Mouse (Mus musculus) CH12.LX (cell line): ENCODE data around the gene Camta1.

ENCODE experiments used
- CTCF ChIP-seq, 2 experiments: IDR thresholded peaks in 1 of 2; conservative IDR thresholded peaks in 1 of 2; 2 replicates each; pipeline ENCODE4 v1.5.1; 2011 to 2012; ENCODE audit warnings: low read depth in 2 of 2, low read length in 2 of 2, improper control_type of control experiment in 1 of 2, inconsistent platforms in 1 of 2, mild to moderate bottlenecking in 1 of 2, moderate library complexity in 1 of 2
- NRF1 ChIP-seq: IDR thresholded peaks from 2 replicates; pipeline ENCODE4 v1.6.1; 2014; ENCODE audit warnings: low read depth, mild to moderate bottlenecking, inconsistent platforms, low read length, improper control_type of control experiment, moderate library complexity
- POLR2A ChIP-seq: IDR thresholded peaks from 2 replicates; pipeline ENCODE4 v1.6.1; 2011; ENCODE audit warnings: low read depth, mild to moderate bottlenecking, improper control_type of control experiment, low read length

GRCm38 (mm10) chr4:151729116-151729515 lies 132.6 kb downstream of the Camta1 start:
- TF ChIP-seq POLR2A (no peak), CTCF (conservative IDR thresholded peaks at IDR 0.05 in 1 of 2, IDR thresholded peaks at IDR 0.05 in 1 of 2; ENCODE audit: low read depth in 2 of 2, low read length in 2 of 2) (no peak), NRF1 (no peak)
